Mouse (Mus musculus): Measurements from ENCODE around the gene Vmn1r31. TPM values are rescaled to one million over a fixed set of nuclear protein-coding genes. Genes with fewer than 3 reads are reported as not detected.

Gene Vmn1r31
- not detected in 2 replicates for polyA plus RNA-seq (2015; fragmentation: Nextera tagmentation; extraction: Ambion mirVana)

DNA sequence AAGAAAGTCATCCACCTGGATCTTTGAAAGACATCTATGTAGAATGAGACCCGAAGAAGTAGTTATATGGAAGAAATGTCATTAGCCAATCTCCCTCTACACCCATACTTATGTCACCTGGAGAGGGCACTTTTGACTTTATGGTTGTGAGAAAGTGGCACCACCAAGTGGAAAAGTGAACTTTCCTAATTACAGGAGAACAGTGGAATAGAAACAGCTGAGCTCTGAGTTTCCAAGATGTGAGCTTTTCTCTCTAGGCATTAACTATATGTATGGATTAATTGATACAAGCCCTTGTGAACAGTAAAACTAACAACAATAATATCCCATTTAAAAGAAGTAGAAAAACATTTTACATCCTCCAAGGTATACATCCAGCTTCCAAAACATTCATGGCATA is at the start of gene Vmn1r31:
Vmn1r31 (minus strand) TSS at position 101 of the 400 bp plus-strand sequence.

DNA sequence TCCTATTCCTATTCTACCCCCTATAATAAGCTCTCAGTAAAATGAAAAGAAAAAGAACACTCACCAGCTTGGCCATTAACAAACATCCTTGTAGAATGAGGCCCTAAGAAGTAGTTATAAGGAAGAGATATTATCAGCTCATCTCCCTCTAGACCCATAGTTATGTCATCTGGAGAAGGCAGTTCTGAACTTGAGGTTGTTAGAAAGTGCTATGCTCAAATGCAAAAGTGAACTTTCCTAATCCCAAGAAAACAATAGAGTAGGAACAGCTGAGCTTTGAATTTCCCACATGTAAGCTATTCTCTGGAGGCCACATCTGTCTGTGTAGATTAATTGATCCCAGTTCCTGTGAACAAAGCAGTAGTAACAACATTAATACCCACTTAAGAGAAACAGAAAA is 31.8 kb downstream of the Vmn1r31 start, which contains the start of gene Vmn1r30:
Vmn1r30 (minus strand) TSS at position 101 of the 400 bp plus-strand sequence.

Other genes starting within 250 kb of the Vmn1r31 start
- not detected in 2 replicates for gene Vmn1r28, start 213.3 kb downstream of the Vmn1r31 start, polyA plus RNA-seq (2015; fragmentation: Nextera tagmentation; extraction: Ambion mirVana)
- not detected in 2 replicates for gene Vmn1r29, start 173.8 kb downstream of the Vmn1r31 start, polyA plus RNA-seq (2015; fragmentation: Nextera tagmentation; extraction: Ambion mirVana)
- gene Vmn1r30, start 31.9 kb downstream of the Vmn1r31 start, polyA plus RNA-seq (2015; fragmentation: Nextera tagmentation; extraction: Ambion mirVana) = not detected in 2 replicates
- gene Abcg2, start 109.2 kb upstream of the Vmn1r31 start, polyA plus RNA-seq (2015; fragmentation: Nextera tagmentation; extraction: Ambion mirVana) = 36.7 and 38.1 TPM in 2 replicates

Data from neural tube, postnatal 0 days (tissue).